24 mouse cellular contexts compared by ENCODE assay signal in the genomic region with DNA sequence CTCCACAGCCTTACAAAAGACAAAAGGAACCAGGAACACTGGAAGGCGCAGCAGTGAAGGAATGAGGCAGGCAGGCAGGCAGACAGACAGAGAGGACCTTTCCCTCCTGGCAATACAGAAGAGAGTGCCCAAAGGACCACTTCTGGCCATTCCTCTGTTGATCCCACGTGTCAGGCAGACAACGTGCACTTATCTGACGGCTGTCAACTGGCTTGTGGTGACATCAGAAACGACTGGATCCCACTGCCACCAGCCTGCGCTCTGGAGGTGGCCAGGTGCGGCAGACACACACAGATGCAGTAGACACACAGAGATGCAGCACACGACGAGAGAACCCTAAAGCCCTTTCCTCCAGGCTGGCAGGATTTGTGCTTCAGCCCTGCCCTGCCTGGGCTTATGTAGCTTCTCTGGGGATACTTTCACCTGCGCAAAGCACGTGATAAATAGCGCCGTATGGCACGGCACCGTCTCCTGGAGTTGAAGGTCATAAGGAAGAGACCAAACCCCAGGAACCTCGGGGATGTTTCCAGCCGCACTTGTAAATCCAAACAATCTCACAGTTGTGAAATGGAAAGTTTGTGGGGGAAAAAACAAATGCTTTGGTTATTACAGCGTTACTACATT.
DNase-seq lines count a peak whose midpoint lies in the region; ATAC-seq and TF ChIP-seq lines count a peak whose summit lies in the region.
"Had no signal": no experiment of that assay in that cellular context is flagged by ENCODE, and none has a peak within 500 bp of the region (broad histone marks: within the 10 kb centered on the region; RNA-seq: fewer than 3 reads in every experiment).

No protein-coding gene starts in this region.

- TF ChIP-seq CTCF in midbrain, postnatal 0 days (IDR thresholded peaks at IDR 0.05): no peak

- H3K27me3 ChIP-seq in heart, embryonic 10.5 days (ENCODE audit: insufficient read depth, poor library complexity, severe bottlenecking): no peaks in the 10 kb centered on the region
- no peaks in the 10 kb centered on the region for H3K27me3 ChIP-seq in midbrain, embryonic 15.5 days (replicated peaks)
- H3K27me3 ChIP-seq in midbrain, postnatal 0 days (ENCODE audit: insufficient read depth, low read length): no peaks in the 10 kb centered on the region
- H3K27me3 ChIP-seq: forebrain, embryonic 15.5 days; hindbrain, embryonic 15.5 days; midbrain, embryonic 12.5 days; Patski had no signal

- no peaks in the 10 kb centered on the region for H3K36me3 ChIP-seq in heart, embryonic 10.5 days
- H3K36me3 ChIP-seq in midbrain, embryonic 15.5 days (replicated peaks): no peaks in the 10 kb centered on the region
- no peaks in the 10 kb centered on the region for H3K36me3 ChIP-seq in midbrain, postnatal 0 days (ENCODE audit: insufficient read depth, low read length)
- H3K36me3 ChIP-seq: forebrain, embryonic 15.5 days; hindbrain, embryonic 15.5 days; midbrain, embryonic 12.5 days had no signal

- peak; percentile 70 for DNase-seq in heart, embryonic 10.5 days (ENCODE audit: low spot score)
- DNase-seq in heart, postnatal 25 days (ENCODE audit: low spot score): no peak
- no peak for DNase-seq in midbrain, postnatal 0 days (ENCODE audit: low spot score)
- peak; percentile 35 for DNase-seq in large intestine, adult 2 months (ENCODE audit: low read depth, low spot score)
- DNase-seq in thymus, postnatal 4 days: peak; percentile 24
- DNase-seq in right cerebral cortex, adult 2 months (ENCODE audit: low spot score in 2 of 2): no peak
- DNase-seq in cerebellum, postnatal 36 days: no peak
- DNase-seq: adrenal gland, postnatal 10 days; cerebellum, postnatal 10 days; embryo, embryonic 11 days; gastrocnemius, postnatal 36 days; heart, postnatal 10 days; kidney, adult 18-20 months; layer of hippocampus, postnatal 36 days; right cerebral cortex, postnatal 25 days had no signal

- no peaks in the 10 kb centered on the region for H3K9me3 ChIP-seq in heart, embryonic 10.5 days
- no peaks in the 10 kb centered on the region for H3K9me3 ChIP-seq in midbrain, embryonic 15.5 days
- H3K9me3 ChIP-seq in midbrain, postnatal 0 days (ENCODE audit: low read length): no peaks in the 10 kb centered on the region
- H3K9me3 ChIP-seq: forebrain, embryonic 15.5 days; hindbrain, embryonic 15.5 days; midbrain, embryonic 12.5 days had no signal

- H3K4me3 ChIP-seq in heart, embryonic 10.5 days: peak overlapping the region; percentile 18; the same call in 1 of the 2 replicates
- no peak overlapping the region for H3K4me3 ChIP-seq in midbrain, embryonic 15.5 days
- no peak overlapping the region for H3K4me3 ChIP-seq in midbrain, postnatal 0 days (ENCODE audit: low read depth, low read length)
- H3K4me3 ChIP-seq: forebrain, embryonic 15.5 days; hindbrain, embryonic 15.5 days; midbrain, embryonic 12.5 days had no signal

- no peak overlapping the region for H3K27ac ChIP-seq in heart, embryonic 10.5 days
- H3K27ac ChIP-seq in midbrain, embryonic 15.5 days: no peak overlapping the region
- no peak overlapping the region for H3K27ac ChIP-seq in midbrain, postnatal 0 days (ENCODE audit: low read depth, low read length)
- H3K27ac ChIP-seq: forebrain, embryonic 15.5 days; hindbrain, embryonic 15.5 days; kidney, postnatal 0 days; liver, embryonic 14.5 days; macrophage; midbrain, embryonic 12.5 days had no signal

- 49% methylated on average over 18 of the region's 18 CpGs for WGBS in heart, embryonic 10.5 days
- 79% methylated on average over 18 of the region's 18 CpGs for WGBS in midbrain, embryonic 15.5 days
- WGBS in midbrain, postnatal 0 days: 75% methylated on average over 18 of the region's 18 CpGs
- 20% methylated on average over 18 of the region's 18 CpGs for WGBS in large intestine, adult 2 months

- H3K9ac ChIP-seq in midbrain, embryonic 15.5 days: no peak overlapping the region
- no peak overlapping the region for H3K9ac ChIP-seq in midbrain, postnatal 0 days (replicated peaks; ENCODE audit: low read length, poor library complexity, severe bottlenecking)
- H3K9ac ChIP-seq: forebrain, embryonic 15.5 days; hindbrain, embryonic 15.5 days; liver, embryonic 14.5 days; midbrain, embryonic 12.5 days had no signal

- H3K4me2 ChIP-seq in midbrain, embryonic 15.5 days: no peak overlapping the region
- H3K4me2 ChIP-seq in midbrain, postnatal 0 days (ENCODE audit: low read depth, low read length, poor library complexity, severe bottlenecking): no peak overlapping the region
- H3K4me2 ChIP-seq: forebrain, embryonic 15.5 days; hindbrain, embryonic 15.5 days; midbrain, embryonic 12.5 days had no signal

- peaks cover 11% of the 10 kb centered on the region for H3K4me1 ChIP-seq in heart, embryonic 10.5 days
- no peaks in the 10 kb centered on the region for H3K4me1 ChIP-seq in midbrain, embryonic 15.5 days
- H3K4me1 ChIP-seq in midbrain, postnatal 0 days (ENCODE audit: insufficient read depth, low read length): no peaks in the 10 kb centered on the region
- H3K4me1 ChIP-seq: forebrain, embryonic 15.5 days; hindbrain, embryonic 15.5 days; midbrain, embryonic 12.5 days had no signal

- intact Hi-C loops in heart, postnatal 25 days (cut with DNase I): no loop called here

- ATAC-seq in midbrain, embryonic 15.5 days (replicated peaks): 0 out of 2 replicates have a peak, but pooled peaks have one; percentile 20
- ATAC-seq in midbrain, postnatal 0 days (ENCODE audit: low FRiP score): no peak
- ATAC-seq: activated CD4-positive, CD25-positive, alpha-beta regulatory T cell, adult 4 months; forebrain, embryonic 15.5 days; Patski had no signal

Comparison
In these comparisons a context has a peak if more than half of its experiments do, and no peak if none do; other contexts are left out.
1. DNase-seq: peak in heart, embryonic 10.5 days (single experiment), large intestine, adult 2 months (single experiment) and thymus, postnatal 4 days (single experiment); none in heart, postnatal 25 days (single experiment), midbrain, postnatal 0 days (single experiment), right cerebral cortex, adult 2 months (0 of 2) and cerebellum, postnatal 36 days (0 of 2).